Mouse (Mus musculus) intestine, embryonic 15.5 days (tissue): ENCODE data around the gene Dohh. TPM values are rescaled to one million over a fixed set of nuclear protein-coding genes. Genes with fewer than 3 reads are reported as not detected.

Source experiments
- ATAC-seq: fragments of 200-750 bp; cut with Nextera tagmentation; 2 replicates; pipeline ENCODE4 v1.8.0; 2017; ENCODE audit warnings: moderate TSS enrichment, moderate library complexity
- H3K27ac ChIP-seq: fragments of 300-500 bp; sonication (generic); 2 replicates; pipeline ENCODE4 v1.5.1; 2015; ENCODE audit warnings: mild to moderate bottlenecking, inconsistent platforms
- H3K27me3 ChIP-seq: fragments of 300-500 bp; sonication (generic); replicated peaks from 2 replicates; pipeline ENCODE4 v1.6.1; 2015; ENCODE audit warnings: inconsistent platforms
- H3K36me3 ChIP-seq: fragments of 300-500 bp; sonication (generic); 2 replicates; pipeline ENCODE4 v1.6.1; 2015; ENCODE audit warnings: inconsistent platforms
- H3K4me1 ChIP-seq: fragments of 300-500 bp; sonication (generic); replicated peaks from 2 replicates; pipeline ENCODE4 v1.6.1; 2015; ENCODE audit warnings: inconsistent platforms
- H3K4me2 ChIP-seq: fragments of 300-500 bp; sonication (generic); replicated peaks from 2 replicates; pipeline ENCODE4 v1.6.1; 2015; ENCODE audit warnings: mild to moderate bottlenecking, inconsistent platforms
- H3K4me3 ChIP-seq: fragments of 300-500 bp; sonication (generic); replicated peaks from 2 replicates; pipeline ENCODE4 v1.5.1; 2015; ENCODE audit warnings: inconsistent platforms
- H3K9ac ChIP-seq: fragments of 300-500 bp; sonication (generic); 2 replicates; pipeline ENCODE4 v1.6.1; 2015; ENCODE audit warnings: inconsistent platforms
- H3K9me3 ChIP-seq: fragments of 300-500 bp; sonication (generic); 2 replicates; pipeline ENCODE4 v1.6.1; 2016; ENCODE audit warnings: inconsistent platforms
- WGBS: fragments of 180-500 bp; shearing (Covaris S2); methylation state at CpG from one replicate; pipeline ENCODE4 v1.1.7; 2015; 5-methylcytosine and 5-hydroxymethylcytosine counted together
- polyA plus RNA-seq: library from polyadenylated mRNA; unstranded; fragments of >200 nt; fragmentation: Nextera tagmentation; extraction: Ambion mirVana; gene quantifications from 2 replicates; pipeline ENCODE4 v1.2.1, GENCODE M21; 2015

Dohh gene
- polyA plus RNA-seq, 1 experiment from 2014 or later, result 89.2 TPM

DNA sequence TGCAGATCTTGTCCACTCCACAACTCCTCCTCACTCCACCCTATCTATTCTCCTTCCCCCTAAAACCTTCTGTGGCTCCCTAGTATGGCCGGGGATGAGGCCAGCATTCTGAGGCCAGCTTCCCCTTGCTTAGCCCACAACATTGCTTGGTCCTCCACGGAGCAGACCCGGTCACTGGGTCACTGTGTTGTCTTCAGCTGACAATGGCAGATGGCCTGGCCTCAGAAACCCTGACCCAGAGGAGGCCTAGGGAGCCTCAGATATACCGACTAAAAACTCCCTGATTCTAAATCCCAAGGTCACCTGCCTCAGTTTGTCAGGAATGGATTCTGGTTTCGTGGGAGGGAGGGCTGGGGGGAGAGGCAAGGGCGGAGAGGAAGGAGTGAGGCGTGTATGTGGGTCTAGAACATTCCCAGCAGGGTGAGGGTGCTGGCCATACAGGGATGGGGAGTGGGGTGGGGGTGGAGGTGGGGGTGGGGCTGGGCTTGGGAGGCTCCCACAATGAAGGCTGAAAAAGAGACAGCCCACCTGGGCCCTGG is 18.1 kb downstream of the Dohh start:
- no peaks in the 10 kb centered on the region for H3K9me3 ChIP-seq
- no peaks in the 10 kb centered on the region for H3K27me3 ChIP-seq
- WGBS, result 37% methylated on average over 7 of the region's 7 CpGs
- H3K36me3 ChIP-seq, result peaks cover 24% of the 10 kb centered on the region
- no peak overlapping the region for H3K4me3 ChIP-seq
- no peak for ATAC-seq
- H3K4me1 ChIP-seq, result peaks cover 51% of the 10 kb centered on the region
- H3K27ac ChIP-seq, result peak overlapping the region; percentile 82
- no peak overlapping the region for H3K9ac ChIP-seq
- H3K4me2 ChIP-seq, result peak overlapping the region; percentile 51

DNA sequence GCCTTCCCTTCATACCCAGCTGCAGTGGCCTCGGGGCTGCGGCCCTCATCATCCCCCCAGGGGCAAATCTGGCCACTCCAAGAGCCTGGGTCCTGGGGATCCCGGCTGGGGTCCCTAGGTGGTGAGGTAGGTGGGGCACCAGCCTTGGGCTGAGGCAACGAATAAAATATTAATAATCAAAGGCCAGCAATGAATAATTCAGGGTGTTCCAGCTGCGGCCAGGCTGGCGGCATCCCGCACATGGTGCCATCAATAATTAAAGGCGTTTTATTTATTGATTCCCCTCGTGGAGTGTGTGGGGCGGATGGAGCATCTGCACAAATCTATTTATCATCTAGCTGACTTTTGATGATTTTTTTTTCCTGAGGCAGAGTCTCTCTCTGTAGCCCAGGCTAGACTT is 19.3 kb downstream of the Dohh start:
- ATAC-seq, result no peak
- WGBS, result 61% methylated on average over 10 of the region's 10 CpGs
- no peak overlapping the region for H3K4me3 ChIP-seq
- no peaks in the 10 kb centered on the region for H3K27me3 ChIP-seq
- no peak overlapping the region; the same call in 1 of the 2 replicates for H3K9ac ChIP-seq
- peak overlapping the region; percentile 82; the same call in 1 of the 2 replicates for H3K27ac ChIP-seq
- H3K9me3 ChIP-seq, result no peaks in the 10 kb centered on the region
- H3K4me1 ChIP-seq, result peaks cover 60% of the 10 kb centered on the region
- H3K36me3 ChIP-seq, result peaks cover 24% of the 10 kb centered on the region
- H3K4me2 ChIP-seq, result no peak overlapping the region

DNA sequence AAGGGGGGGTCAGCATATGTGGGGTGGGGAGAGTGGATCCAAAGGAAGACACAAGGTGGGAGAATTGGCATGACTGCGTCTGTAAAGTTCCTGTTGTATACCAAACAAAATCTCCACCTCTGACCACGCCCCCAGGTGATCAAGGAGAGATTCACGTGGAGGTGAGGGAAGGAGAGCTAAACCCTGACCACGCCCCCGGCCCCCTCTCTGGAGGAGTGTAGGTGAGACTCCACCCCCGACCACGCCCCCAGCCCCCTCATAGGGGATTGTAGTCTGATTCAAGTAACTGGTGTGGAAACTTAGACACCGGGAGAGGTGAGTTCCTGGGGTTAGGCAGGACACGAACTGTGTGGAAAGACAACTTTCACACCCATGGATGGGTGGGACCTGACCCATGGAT is 19.9 kb downstream of the Dohh start:
- H3K9me3 ChIP-seq, result no peaks in the 10 kb centered on the region
- peaks cover 24% of the 10 kb centered on the region for H3K36me3 ChIP-seq
- H3K9ac ChIP-seq, result no peak overlapping the region
- H3K27ac ChIP-seq, result no peak overlapping the region
- no peak for ATAC-seq
- no peak overlapping the region for H3K4me2 ChIP-seq
- H3K27me3 ChIP-seq, result no peaks in the 10 kb centered on the region
- 31% methylated on average over 9 of the region's 9 CpGs for WGBS
- no peak overlapping the region for H3K4me3 ChIP-seq
- peaks cover 66% of the 10 kb centered on the region for H3K4me1 ChIP-seq

DNA sequence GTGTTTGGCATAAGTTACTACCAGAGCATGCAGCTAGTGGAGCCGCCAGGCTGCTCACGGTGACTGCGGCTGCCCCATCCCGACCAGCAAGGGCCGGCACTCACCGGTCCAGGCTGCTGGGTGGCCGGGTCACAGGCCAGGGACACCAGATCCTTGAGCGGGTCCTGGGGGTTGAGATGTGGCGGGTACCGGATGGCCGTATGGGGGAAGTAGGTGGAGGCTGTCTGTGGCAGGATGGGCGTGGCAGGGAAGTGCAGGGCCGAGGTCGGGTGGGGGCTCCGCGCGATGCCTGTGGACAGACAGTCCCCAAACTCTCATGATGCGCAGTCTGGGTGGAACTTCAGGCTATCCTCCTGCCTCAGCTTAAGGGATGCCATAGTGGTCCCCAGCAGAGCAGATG is 20.5 kb downstream of the Dohh start:
- Histone ChIP-seq H3K4me2 (no peak overlapping the region), H3K27me3 (no peaks in the 10 kb centered on the region), H3K9ac (no peak overlapping the region), H3K27ac (no peak overlapping the region), H3K4me3 (no peak overlapping the region), H3K9me3 (no peaks in the 10 kb centered on the region), H3K4me1 (peaks cover 72% of the 10 kb centered on the region), H3K36me3 (peaks cover 20% of the 10 kb centered on the region)
- no peak for ATAC-seq
- 61% methylated on average over 18 of the region's 18 CpGs for WGBS

DNA sequence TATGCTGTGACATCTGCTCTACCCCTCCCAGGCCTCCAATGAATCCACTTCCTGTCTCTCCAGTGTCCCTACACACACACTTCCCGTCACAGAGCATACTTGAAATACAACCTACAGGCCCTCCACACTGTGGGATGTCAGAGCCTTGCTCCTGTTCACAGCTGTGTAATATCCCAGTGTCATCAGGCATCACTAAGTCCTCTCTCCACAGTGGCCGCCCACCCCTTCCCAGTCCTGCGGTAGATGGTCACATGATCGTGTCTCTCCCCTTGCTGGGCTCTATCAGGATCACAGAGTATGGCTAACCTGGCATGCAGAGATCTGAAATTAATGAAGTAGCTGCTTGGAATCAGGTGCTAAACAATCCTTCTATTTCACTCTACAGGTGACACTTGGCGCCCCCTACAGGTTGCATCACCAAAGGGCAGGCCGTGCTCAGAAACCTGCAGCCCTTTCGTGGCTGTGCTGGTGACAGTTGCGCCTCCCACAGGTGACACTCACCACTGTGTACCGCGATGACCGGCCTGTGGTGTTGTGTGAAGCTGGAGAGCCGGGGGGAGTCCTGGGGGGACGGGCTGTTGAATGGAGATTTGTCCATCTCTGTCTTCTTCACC is 21.5 kb downstream of the Dohh start:
- Histone ChIP-seq H3K9ac (no peak overlapping the region), H3K4me2 (no peak overlapping the region), H3K9me3 (no peaks in the 10 kb centered on the region), H3K27ac (no peak overlapping the region), H3K36me3 (peaks cover 11% of the 10 kb centered on the region; the same call in 1 of the 2 replicates), H3K4me3 (no peak overlapping the region), H3K4me1 (peaks cover 81% of the 10 kb centered on the region), H3K27me3 (no peaks in the 10 kb centered on the region)
- WGBS, result 55% methylated on average over 13 of the region's 13 CpGs
- no peak for ATAC-seq

DNA sequence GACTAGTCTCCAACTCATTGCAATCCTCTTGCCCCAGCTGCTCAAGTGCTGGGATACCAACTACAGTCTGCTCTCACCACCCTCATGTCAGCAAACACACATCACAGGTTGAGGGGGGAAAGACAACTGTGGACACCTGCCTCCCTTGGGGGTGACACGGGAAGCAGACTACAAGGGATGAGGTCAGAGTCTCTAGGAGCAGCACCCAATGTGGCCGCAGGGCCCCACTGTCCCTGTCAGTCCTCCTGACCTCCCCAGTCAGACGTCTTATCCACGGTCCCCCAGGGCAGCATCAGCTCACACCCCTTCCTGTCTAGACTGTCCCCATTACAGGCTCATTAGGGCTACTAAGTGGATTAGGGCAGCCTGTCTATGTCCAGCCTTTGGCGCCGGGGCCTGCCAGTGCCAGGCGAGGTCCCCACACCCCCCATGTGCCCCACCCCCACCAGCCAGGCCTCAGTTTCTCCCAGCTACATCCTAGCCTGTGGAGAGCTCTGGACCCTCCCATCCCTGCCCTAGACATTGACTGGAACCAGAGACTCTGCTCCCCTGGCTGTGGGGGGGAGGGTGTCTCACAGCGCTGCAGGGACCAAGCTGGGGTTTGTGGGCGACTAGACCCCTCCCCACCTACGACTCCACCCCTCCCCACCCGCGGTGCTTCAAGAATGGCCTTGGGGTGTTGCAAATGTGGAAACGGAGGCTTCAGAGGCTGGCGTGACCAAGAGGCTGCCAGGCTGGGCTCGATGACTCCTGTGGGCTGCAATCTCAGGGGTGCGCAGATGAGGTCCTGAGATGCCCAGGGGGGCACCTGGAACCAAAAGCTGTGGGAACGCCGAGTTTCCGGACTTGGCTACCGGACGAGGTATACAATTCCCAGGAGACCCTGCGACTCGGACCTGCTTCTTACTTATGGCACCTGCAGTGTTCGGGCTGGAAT is 22.5 kb downstream of the Dohh start:
- peaks cover 83% of the 10 kb centered on the region for H3K4me1 ChIP-seq

DNA sequence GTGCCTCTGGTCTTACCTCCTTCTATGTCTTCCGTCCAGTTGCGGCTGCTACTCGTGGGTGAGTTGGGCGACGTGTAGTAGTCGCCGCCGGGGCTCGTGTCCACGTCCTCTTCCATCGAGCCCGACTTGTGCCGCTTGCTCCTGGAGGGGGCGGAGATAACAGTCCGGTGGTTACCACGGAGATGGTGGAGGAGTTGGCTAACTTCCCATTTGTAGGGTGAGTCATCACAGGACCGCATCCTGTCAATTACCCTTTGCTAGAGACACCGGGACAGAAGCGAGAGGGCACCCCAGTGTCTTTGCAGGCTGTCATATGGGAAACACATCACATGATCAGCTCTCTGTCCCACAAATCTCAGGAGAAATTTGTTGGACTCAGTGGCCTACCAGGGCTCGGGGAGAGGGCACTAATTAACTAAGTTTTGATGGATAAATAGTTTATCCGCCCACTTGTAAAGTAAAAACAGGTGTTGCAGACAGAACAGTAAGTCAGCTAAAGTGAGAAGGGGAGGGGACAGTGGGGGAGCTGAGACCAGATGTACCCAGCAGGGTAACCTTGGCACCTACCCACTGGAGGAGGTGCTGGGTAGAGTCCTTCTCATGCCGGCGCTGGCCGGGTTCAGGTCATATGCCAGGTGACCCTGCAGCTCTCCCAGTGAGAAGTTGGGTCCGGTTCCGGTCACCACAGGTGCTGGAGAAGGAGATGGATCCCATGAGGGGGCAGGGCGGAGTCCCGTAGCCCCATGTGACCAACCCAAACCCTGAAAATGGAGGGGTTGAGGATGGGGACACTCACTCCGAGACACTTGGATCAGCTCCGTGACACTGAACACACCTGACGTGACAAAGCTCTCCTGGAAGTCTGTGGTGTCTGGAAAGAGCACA is 23.6 kb downstream of the Dohh start:
- 26% methylated on average over 31 of the region's 31 CpGs for WGBS
- Histone ChIP-seq H3K27ac (peak overlapping the region; percentile 20; the same call in 1 of the 2 replicates), H3K9me3 (no peaks in the 10 kb centered on the region), H3K4me1 (peaks cover 83% of the 10 kb centered on the region), H3K4me3 (peak overlapping the region; percentile 6; the same call in 1 of the 2 replicates), H3K36me3 (peaks cover 11% of the 10 kb centered on the region; the same call in 1 of the 2 replicates), H3K4me2 (peak overlapping the region; percentile 44), H3K9ac (no peak overlapping the region), H3K27me3 (no peaks in the 10 kb centered on the region)
- peak; percentile 22 for ATAC-seq

More for the DNA sequence above, 22.5 kb downstream of the Dohh start:
- Histone ChIP-seq H3K4me3 (peak overlapping the region; percentile 6), H3K36me3 (peaks cover 11% of the 10 kb centered on the region; the same call in 1 of the 2 replicates), H3K9ac (no peak overlapping the region), H3K27me3 (no peaks in the 10 kb centered on the region), H3K27ac (no peak overlapping the region), H3K4me2 (peak overlapping the region; percentile 44), H3K9me3 (no peaks in the 10 kb centered on the region)
- no peak for ATAC-seq
- 46% methylated on average over 24 of the region's 24 CpGs for WGBS

DNA sequence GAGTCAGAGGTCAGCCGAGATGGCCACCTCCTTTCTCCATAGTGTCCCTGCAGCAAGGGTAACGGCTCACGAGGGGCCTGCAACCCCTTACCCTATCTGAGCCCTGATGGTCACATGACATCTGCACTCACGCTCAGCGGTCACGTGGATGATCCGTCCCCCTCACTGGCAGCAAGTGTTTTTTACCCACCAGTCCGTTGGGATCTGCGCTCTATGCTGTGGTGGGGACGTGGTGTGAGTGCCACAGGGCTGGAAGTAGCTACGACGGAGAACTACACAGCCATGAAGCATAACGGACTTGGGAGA is 24.1 kb downstream of the Dohh start:
- H3K4me1 ChIP-seq, result peaks cover 84% of the 10 kb centered on the region
- H3K36me3 ChIP-seq, result peaks cover 11% of the 10 kb centered on the region; the same call in 1 of the 2 replicates
- peak overlapping the region; percentile 20; the same call in 1 of the 2 replicates for H3K27ac ChIP-seq
- H3K27me3 ChIP-seq, result no peaks in the 10 kb centered on the region
- no peak overlapping the region for H3K4me3 ChIP-seq
- 54% methylated on average over 13 of the region's 13 CpGs for WGBS
- H3K9me3 ChIP-seq, result no peaks in the 10 kb centered on the region
- H3K9ac ChIP-seq, result no peak overlapping the region
- no peak for ATAC-seq
- no peak overlapping the region for H3K4me2 ChIP-seq

DNA sequence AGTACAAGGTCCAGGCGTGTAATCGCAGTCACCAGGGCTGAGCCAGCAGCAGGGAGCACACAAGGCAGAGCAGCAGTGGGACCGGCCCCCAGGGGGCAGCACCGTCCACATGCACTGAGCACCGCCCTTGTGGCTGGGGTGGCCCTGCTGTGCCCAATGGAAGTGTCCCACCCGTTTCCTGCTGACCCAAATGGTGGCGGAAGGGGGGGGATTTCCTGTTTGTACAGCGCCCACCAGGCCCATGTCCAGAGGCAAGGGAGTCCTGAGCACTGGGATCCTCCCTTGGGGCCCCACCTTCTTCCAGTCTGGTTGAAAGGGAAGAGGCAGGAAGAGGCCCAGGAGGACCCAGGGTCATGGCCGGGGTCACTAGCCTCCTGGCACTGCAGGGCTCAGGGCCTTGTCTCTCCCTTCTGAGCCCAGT is 24.7 kb downstream of the Dohh start:
- ATAC-seq, result peak; percentile 58
- Histone ChIP-seq H3K27ac (peak overlapping the region; percentile 7; the same call in 1 of the 2 replicates), H3K36me3 (peaks cover 11% of the 10 kb centered on the region; the same call in 1 of the 2 replicates), H3K4me3 (no peak overlapping the region), H3K4me2 (no peak overlapping the region), H3K9ac (no peak overlapping the region), H3K27me3 (no peaks in the 10 kb centered on the region), H3K9me3 (no peaks in the 10 kb centered on the region), H3K4me1 (peaks cover 84% of the 10 kb centered on the region)
- 23% methylated on average over 9 of the region's 9 CpGs for WGBS

DNA sequence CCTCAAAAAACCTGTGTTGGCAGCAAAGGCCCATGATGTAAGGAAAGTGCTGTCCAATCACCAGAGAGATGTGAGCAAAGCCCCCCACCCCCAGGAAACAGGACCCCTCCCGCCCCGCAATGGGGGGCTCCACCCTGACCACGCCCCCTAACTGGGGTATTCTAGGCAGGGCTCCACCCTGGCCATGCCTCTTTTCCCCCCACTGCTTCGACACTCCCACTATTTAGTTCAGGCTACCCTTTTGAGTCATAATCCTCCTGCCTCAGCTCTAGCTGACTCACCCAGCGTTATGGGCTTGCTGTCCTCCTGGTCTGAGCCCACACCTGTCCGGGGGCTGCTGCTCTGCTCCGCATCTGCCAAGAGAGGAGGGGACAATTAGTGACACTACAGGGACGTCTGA is 25.1 kb downstream of the Dohh start:
- H3K4me2 ChIP-seq, result no peak overlapping the region

DNA sequence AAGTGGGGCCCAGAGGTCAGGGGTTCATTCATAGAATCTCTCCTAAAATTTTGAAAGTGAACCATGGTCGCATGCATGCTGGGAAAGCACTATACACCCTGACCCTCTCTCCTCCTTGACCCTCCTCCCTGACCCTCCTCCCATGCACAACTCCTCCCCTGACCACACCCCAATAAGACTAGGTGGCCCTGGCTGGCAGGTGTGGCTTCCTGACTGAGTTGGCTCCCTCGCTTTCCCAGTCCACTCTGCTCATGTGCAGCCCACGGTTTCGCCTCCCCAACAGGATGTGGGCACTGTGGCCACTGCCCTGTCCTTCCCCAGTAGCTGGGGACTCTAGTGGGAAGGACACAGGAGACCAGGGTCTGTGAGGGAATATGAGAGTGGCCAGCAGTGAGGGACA is 26.1 kb downstream of the Dohh start:
- 52% methylated on average over 4 of the region's 4 CpGs for WGBS
- ATAC-seq, result no peak
- Histone ChIP-seq H3K4me1 (peaks cover 94% of the 10 kb centered on the region), H3K27ac (peak overlapping the region; percentile 91), H3K4me3 (no peak overlapping the region), H3K9me3 (no peaks in the 10 kb centered on the region), H3K36me3 (peaks cover 8% of the 10 kb centered on the region; the same call in 1 of the 2 replicates), H3K27me3 (no peaks in the 10 kb centered on the region), H3K4me2 (0 out of 2 replicates have a peak overlapping the region, but pooled peaks have one; percentile 0), H3K9ac (no peak overlapping the region)

More for the DNA sequence above, 25.1 kb downstream of the Dohh start:
- Histone ChIP-seq H3K9ac (no peak overlapping the region), H3K36me3 (peaks cover 11% of the 10 kb centered on the region; the same call in 1 of the 2 replicates), H3K4me3 (no peak overlapping the region), H3K27ac (peak overlapping the region; percentile 7), H3K4me1 (peaks cover 84% of the 10 kb centered on the region), H3K9me3 (no peaks in the 10 kb centered on the region), H3K27me3 (no peaks in the 10 kb centered on the region)
- ATAC-seq, result no peak
- 27% methylated on average over 8 of the region's 8 CpGs for WGBS
